Mouse (Mus musculus) neural tube, embryonic 12.5 days (tissue): ENCODE data around the gene Eefsec. TPM values are rescaled to one million over a fixed set of nuclear protein-coding genes. Genes with fewer than 3 reads are reported as not detected.
A peak's percentile ranks its signal among the peaks of the same experiment; 100 is the strongest.

Source experiments
- ATAC-seq: fragments of 200-750 bp; cut with Nextera tagmentation; 2 replicates; pipeline ENCODE4 v1.8.0; 2017; ENCODE audit warnings: low read depth, mild to moderate bottlenecking, moderate TSS enrichment, moderate library complexity; ENCODE audit not compliant: low FRiP score
- H3K27ac ChIP-seq: fragments of 300-500 bp; sonication (generic); 2 replicates; pipeline ENCODE4 v1.5.1; 2016
- H3K27me3 ChIP-seq: fragments of 300-500 bp; sonication (generic); replicated peaks from 2 replicates; pipeline ENCODE4 v1.6.1; 2016; ENCODE audit warnings: mild to moderate bottlenecking
- H3K36me3 ChIP-seq: fragments of 300-500 bp; sonication (generic); 2 replicates; pipeline ENCODE4 v1.6.1; 2016; ENCODE audit warnings: mild to moderate bottlenecking
- H3K4me1 ChIP-seq: fragments of 300-500 bp; sonication (generic); 2 replicates; pipeline ENCODE4 v1.6.1; 2016
- H3K4me2 ChIP-seq: fragments of 300-500 bp; sonication (generic); replicated peaks from 2 replicates; pipeline ENCODE4 v1.6.1; 2016; ENCODE audit warnings: mild to moderate bottlenecking
- H3K4me3 ChIP-seq: fragments of 300-500 bp; sonication (generic); 2 replicates; pipeline ENCODE4 v1.5.1; 2016
- H3K9ac ChIP-seq: fragments of 300-500 bp; sonication (generic); 2 replicates; pipeline ENCODE4 v1.6.1; 2016; ENCODE audit warnings: mild to moderate bottlenecking
- H3K9me3 ChIP-seq: fragments of 300-500 bp; sonication (generic); 2 replicates; pipeline ENCODE4 v1.6.1; 2016; ENCODE audit warnings: mild to moderate bottlenecking
- WGBS: fragments of 180-500 bp; shearing (Covaris S2); methylation state at CpG from one replicate; pipeline ENCODE4 v1.1.7; 2016; 5-methylcytosine and 5-hydroxymethylcytosine counted together
- polyA plus RNA-seq: library from polyadenylated mRNA; unstranded; fragments of >200 nt; fragmentation: Nextera tagmentation; extraction: Ambion mirVana; gene quantifications from 2 replicates; pipeline ENCODE4 v1.2.1, GENCODE M21; 2016

Eefsec gene
- polyA plus RNA-seq, 1 experiment from 2014 or later, result 29.2 TPM

- no peak for ATAC-seq
- no peaks in the 10 kb centered on the region for H3K4me1 ChIP-seq
- 80% methylated on average over 3 of the region's 3 CpGs for WGBS
- H3K36me3 ChIP-seq, result no peaks in the 10 kb centered on the region; the same call in 1 of the 2 replicates
- no peak overlapping the region for H3K4me3 ChIP-seq
- H3K4me2 ChIP-seq, result no peak overlapping the region
- H3K27ac ChIP-seq, result no peak overlapping the region
- no peaks in the 10 kb centered on the region for H3K27me3 ChIP-seq
- no peak overlapping the region for H3K9ac ChIP-seq
- no peaks in the 10 kb centered on the region for H3K9me3 ChIP-seq
Observed at GRCm38 (mm10) chr6:88355866-88356265, 90.5 kb downstream of the Eefsec start.

- Histone ChIP-seq H3K4me1 (no peaks in the 10 kb centered on the region), H3K9ac (no peak overlapping the region), H3K27ac (no peak overlapping the region), H3K4me3 (no peak overlapping the region), H3K4me2 (no peak overlapping the region), H3K36me3 (no peaks in the 10 kb centered on the region; the same call in 1 of the 2 replicates), H3K27me3 (no peaks in the 10 kb centered on the region), H3K9me3 (no peaks in the 10 kb centered on the region)
- WGBS, result 50% methylated on average over 4 of the region's 4 CpGs
- no peak for ATAC-seq
Observed at GRCm38 (mm10) chr6:88352541-88352940, 93.8 kb downstream of the Eefsec start.

- Histone ChIP-seq H3K36me3 (no peaks in the 10 kb centered on the region), H3K27me3 (no peaks in the 10 kb centered on the region), H3K9me3 (no peaks in the 10 kb centered on the region), H3K4me1 (peaks cover 22% of the 10 kb centered on the region), H3K4me2 (no peak overlapping the region), H3K4me3 (no peak overlapping the region), H3K27ac (no peak overlapping the region), H3K9ac (no peak overlapping the region)
- 100% methylated on average over 1 of the region's 1 CpGs for WGBS
- no peak for ATAC-seq
Observed at GRCm38 (mm10) chr6:88346776-88347175, 99.6 kb downstream of the Eefsec start.

- Histone ChIP-seq H3K4me3 (no peak overlapping the region), H3K27ac (no peak overlapping the region), H3K36me3 (no peaks in the 10 kb centered on the region), H3K9me3 (no peaks in the 10 kb centered on the region), H3K4me2 (no peak overlapping the region), H3K4me1 (peaks cover 22% of the 10 kb centered on the region), H3K27me3 (no peaks in the 10 kb centered on the region), H3K9ac (no peak overlapping the region)
- no peak for ATAC-seq
- WGBS, result 58% methylated on average over 2 of the region's 2 CpGs
Observed at GRCm38 (mm10) chr6:88345311-88345710, 101.0 kb downstream of the Eefsec start.

GRCm38 (mm10) chr6:88343485-88344450 is 102.6 kb downstream of the Eefsec start:
- peak; percentile 86 for ATAC-seq
- H3K4me1 ChIP-seq, result peaks cover 22% of the 10 kb centered on the region
- no peak overlapping the region for H3K9ac ChIP-seq
- no peaks in the 10 kb centered on the region for H3K27me3 ChIP-seq
- H3K36me3 ChIP-seq, result no peaks in the 10 kb centered on the region
- H3K9me3 ChIP-seq, result no peaks in the 10 kb centered on the region
- no peak overlapping the region for H3K4me3 ChIP-seq
- H3K27ac ChIP-seq, result peak overlapping the region; percentile 32; the same call in 1 of the 2 replicates
- H3K4me2 ChIP-seq, result peak overlapping the region; percentile 15; the same call in 1 of the 2 replicates
- WGBS, result 31% methylated on average over 7 of the region's 7 CpGs

GRCm38 (mm10) chr6:88342965-88343364 is 103.4 kb downstream of the Eefsec start:
- H3K4me1 ChIP-seq, result peaks cover 22% of the 10 kb centered on the region
- H3K9ac ChIP-seq, result no peak overlapping the region
- ATAC-seq, result peak; percentile 66; the same call in 1 of the 2 replicates
- no peak overlapping the region for H3K4me3 ChIP-seq
- no peaks in the 10 kb centered on the region for H3K9me3 ChIP-seq
- WGBS, result 82% methylated on average over 3 of the region's 3 CpGs
- peak overlapping the region; percentile 9; the same call in 1 of the 2 replicates for H3K27ac ChIP-seq
- H3K4me2 ChIP-seq, result no peak overlapping the region
- H3K36me3 ChIP-seq, result no peaks in the 10 kb centered on the region
- H3K27me3 ChIP-seq, result no peaks in the 10 kb centered on the region

GRCm38 (mm10) chr6:88341182-88341581 is 105.2 kb downstream of the Eefsec start:
- H3K4me2 ChIP-seq, result no peak overlapping the region
- H3K4me1 ChIP-seq, result peaks cover 22% of the 10 kb centered on the region
- no peak overlapping the region for H3K27ac ChIP-seq
- WGBS, result 99% methylated on average over 3 of the region's 3 CpGs
- H3K27me3 ChIP-seq, result no peaks in the 10 kb centered on the region
- no peak overlapping the region for H3K4me3 ChIP-seq
- ATAC-seq, result no peak
- no peaks in the 10 kb centered on the region for H3K9me3 ChIP-seq
- H3K9ac ChIP-seq, result no peak overlapping the region
- H3K36me3 ChIP-seq, result no peaks in the 10 kb centered on the region

- WGBS, result 93% methylated on average over 7 of the region's 7 CpGs
Observed at GRCm38 (mm10) chr6:88340761-88341160, 105.6 kb downstream of the Eefsec start.

GRCm38 (mm10) chr6:88329336-88329735 is 117.0 kb downstream of the Eefsec start:
- Histone ChIP-seq H3K4me3 (no peak overlapping the region), H3K9ac (no peak overlapping the region), H3K4me2 (no peak overlapping the region), H3K27me3 (no peaks in the 10 kb centered on the region), H3K4me1 (no peaks in the 10 kb centered on the region), H3K36me3 (no peaks in the 10 kb centered on the region), H3K9me3 (no peaks in the 10 kb centered on the region), H3K27ac (no peak overlapping the region)
- no peak for ATAC-seq

More at GRCm38 (mm10) chr6:88340761-88341160, 105.6 kb downstream of the Eefsec start:
- no peak overlapping the region for H3K27ac ChIP-seq
- no peak overlapping the region for H3K9ac ChIP-seq
- no peak overlapping the region for H3K4me2 ChIP-seq
- no peak for ATAC-seq
- peaks cover 22% of the 10 kb centered on the region for H3K4me1 ChIP-seq
- H3K4me3 ChIP-seq, result no peak overlapping the region
- H3K27me3 ChIP-seq, result no peaks in the 10 kb centered on the region
- no peaks in the 10 kb centered on the region for H3K36me3 ChIP-seq
- H3K9me3 ChIP-seq, result no peaks in the 10 kb centered on the region

- no peak overlapping the region for H3K4me3 ChIP-seq
- H3K9ac ChIP-seq, result no peak overlapping the region
- no peak overlapping the region for H3K4me2 ChIP-seq
- H3K36me3 ChIP-seq, result no peaks in the 10 kb centered on the region; the same call in 1 of the 2 replicates
- 50% methylated on average over 7 of the region's 7 CpGs for WGBS
- no peaks in the 10 kb centered on the region for H3K4me1 ChIP-seq
- H3K27ac ChIP-seq, result no peak overlapping the region
- ATAC-seq, result no peak
- no peaks in the 10 kb centered on the region for H3K27me3 ChIP-seq
- no peaks in the 10 kb centered on the region for H3K9me3 ChIP-seq
Observed at GRCm38 (mm10) chr6:88321879-88322278, 124.5 kb downstream of the Eefsec start.

GRCm38 (mm10) chr6:88321253-88321652 is 125.1 kb downstream of the Eefsec start:
- Histone ChIP-seq H3K27ac (no peak overlapping the region), H3K4me3 (no peak overlapping the region), H3K27me3 (no peaks in the 10 kb centered on the region), H3K36me3 (no peaks in the 10 kb centered on the region; the same call in 1 of the 2 replicates), H3K9me3 (no peaks in the 10 kb centered on the region), H3K9ac (no peak overlapping the region), H3K4me2 (no peak overlapping the region), H3K4me1 (no peaks in the 10 kb centered on the region)
- 79% methylated on average over 5 of the region's 5 CpGs for WGBS
- ATAC-seq, result no peak

GRCm38 (mm10) chr6:88319735-88320134 is 126.6 kb downstream of the Eefsec start:
- no peaks in the 10 kb centered on the region for H3K9me3 ChIP-seq
- WGBS, result 91% methylated on average over 1 of the region's 1 CpGs
- ATAC-seq, result no peak
- H3K4me2 ChIP-seq, result no peak overlapping the region
- H3K27me3 ChIP-seq, result no peaks in the 10 kb centered on the region
- no peak overlapping the region for H3K4me3 ChIP-seq
- H3K27ac ChIP-seq, result no peak overlapping the region
- no peak overlapping the region for H3K9ac ChIP-seq
- H3K36me3 ChIP-seq, result no peaks in the 10 kb centered on the region; the same call in 1 of the 2 replicates
- H3K4me1 ChIP-seq, result peaks cover 5% of the 10 kb centered on the region; the same call in 1 of the 2 replicates
